Mouse (Mus musculus) left cerebral cortex, postnatal 36 days (tissue): ENCODE measurements at regions not wholly inside any gene's neighbourhood (a gene's known extent, or its start where the extent isn't known, plus 50 kb on each side); places are given as distances from the start of the nearest gene placed in this dataset.

Experiments
- DNase-seq, 2 experiments: peaks; one replicate each; pipeline ENCODE4 v3.0.0; 2021 to 2022; ENCODE audit warnings: low spot score in 2 of 2, mixed read lengths in 1 of 2
- intact Hi-C: fragments of 180-260 bp; cut with DNase I; formaldehyde crosslinking; loops from one replicate; pipeline ENCODE4 v1.15.1; 2025

DNA sequence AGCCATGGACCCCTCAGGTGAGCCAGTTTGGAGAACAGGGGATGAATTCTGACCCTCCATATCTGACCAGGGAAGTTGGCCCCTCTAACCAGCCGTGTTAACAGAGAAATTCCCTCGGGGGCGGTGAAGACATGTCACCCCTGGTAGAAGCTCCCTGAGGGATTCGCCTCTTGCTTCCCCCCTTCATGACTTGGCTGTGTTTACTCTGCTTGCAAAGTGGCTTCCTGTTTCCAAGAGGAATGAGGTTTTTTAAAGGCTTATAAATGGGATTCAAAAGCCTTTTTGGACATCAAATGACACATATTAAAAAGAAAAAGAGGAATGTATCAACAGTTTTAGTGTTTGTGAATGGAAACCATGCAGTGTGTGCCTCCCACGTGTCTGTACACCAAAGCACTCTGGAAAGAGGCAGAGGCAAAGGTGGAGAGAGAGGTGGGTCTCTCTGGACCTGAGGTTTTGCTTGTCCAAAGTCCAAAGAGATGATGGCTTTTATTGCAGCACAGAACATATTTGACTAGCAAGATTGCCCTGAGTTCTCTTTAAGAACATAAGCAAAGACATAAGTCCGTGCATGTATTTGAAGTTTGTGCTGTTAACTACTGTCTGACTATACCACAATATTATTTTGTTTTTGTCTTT, 308.9 kb upstream of the Tbx3 start:
- intact Hi-C loops = no loop called here
- DNase-seq = no peak

DNA sequence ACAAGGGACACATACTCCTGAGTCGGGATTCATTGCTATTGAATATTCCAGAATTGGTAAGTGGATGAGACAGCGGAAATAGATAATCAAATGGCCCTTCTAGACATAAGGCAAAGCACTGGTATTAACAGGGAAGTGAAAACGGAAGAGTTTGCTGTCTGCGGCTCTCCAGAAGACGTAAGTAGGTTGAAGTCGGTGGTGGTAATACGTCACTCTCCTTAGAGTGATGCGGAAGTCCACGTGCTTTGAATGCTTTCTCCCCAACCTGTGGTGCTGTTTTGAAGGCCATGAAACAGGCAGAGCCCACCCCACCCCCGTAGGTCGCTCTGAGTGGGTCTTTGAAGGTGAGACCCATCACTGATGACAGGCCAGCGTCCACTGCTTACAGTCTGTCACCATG, 308.0 kb upstream of the Tbx3 start:
- no peak for DNase-seq
- intact Hi-C loops = no loop called here

DNA sequence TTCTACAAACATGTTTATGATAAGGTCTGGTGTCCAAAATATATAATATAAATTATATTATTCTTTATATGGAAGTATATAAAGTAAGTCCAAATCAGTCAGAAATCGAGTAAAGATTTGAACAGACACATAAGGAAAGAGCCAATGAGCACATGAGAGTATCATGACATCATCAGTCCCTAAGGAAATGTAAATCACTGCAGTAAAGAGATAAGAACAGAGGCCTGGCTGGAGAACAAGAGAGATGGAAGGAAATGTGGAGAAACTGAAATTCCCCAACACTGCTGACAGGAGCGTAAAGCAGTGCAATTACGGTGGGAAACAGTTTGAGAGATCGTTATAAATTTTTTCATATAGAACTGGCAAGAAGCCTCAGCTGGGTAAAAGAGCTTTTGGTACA, 306.2 kb upstream of the Tbx3 start:
- no peak for DNase-seq
- intact Hi-C loops = no loop called here

DNA sequence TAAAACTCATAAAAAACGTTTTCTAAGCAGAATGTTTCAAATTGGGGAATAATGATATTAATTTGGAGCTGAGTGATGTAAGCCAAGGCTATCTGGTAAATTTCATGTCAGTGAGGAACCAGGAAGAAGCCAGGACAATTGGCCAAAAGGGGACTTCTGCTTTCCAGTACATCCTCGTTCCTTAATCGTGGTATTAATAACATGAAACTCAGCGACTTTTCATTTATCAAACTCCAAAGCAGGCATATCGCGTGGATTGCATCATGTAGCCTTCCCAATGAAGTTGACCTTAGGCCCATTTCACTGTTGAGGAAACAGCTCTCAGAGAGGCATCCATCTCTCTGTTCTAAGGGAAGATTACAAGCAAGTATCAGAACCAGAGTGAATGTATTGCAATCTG, 305.3 kb upstream of the Tbx3 start:
- intact Hi-C loops = no loop called here
- no peak for DNase-seq

GRCm38 (mm10) chr5:119366296-119366695, 304.2 kb upstream of the Tbx3 start:
- DNase-seq = no peak
- intact Hi-C loops = no loop called here

GRCm38 (mm10) chr5:119370481-119370880, 300.0 kb upstream of the Tbx3 start:
- intact Hi-C loops = no loop called here
- DNase-seq = no peak

DNA sequence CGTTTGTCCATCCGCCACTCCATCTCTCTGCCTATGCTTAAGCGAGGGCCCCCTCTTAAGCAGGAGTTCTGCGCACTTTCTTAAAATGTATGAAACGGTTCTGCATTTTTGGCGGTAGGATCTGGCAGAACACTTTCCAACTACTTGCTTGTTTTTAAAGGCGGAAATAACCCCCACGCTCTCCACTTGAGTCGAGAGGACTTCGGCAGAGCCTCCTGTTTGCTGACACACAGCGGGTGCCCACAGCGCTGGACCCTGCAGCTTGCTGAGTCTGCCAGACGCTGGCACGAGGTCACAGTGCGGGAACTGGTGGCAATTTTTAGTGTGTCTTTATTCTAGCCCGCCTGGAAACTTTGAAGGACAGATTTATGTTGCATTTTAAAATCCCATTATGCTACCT, 299.5 kb upstream of the Tbx3 start:
- intact Hi-C loops = no loop called here
- DNase-seq = no peak

GRCm38 (mm10) chr5:119373774-119374700, 296.4 kb upstream of the Tbx3 start:
- intact Hi-C loops = no loop called here
- no peak for DNase-seq

- intact Hi-C loops = no loop called here
These were observed 295.6 kb upstream of the Tbx3 start for GRCm38 (mm10) chr5:119374861-119375260.

DNA sequence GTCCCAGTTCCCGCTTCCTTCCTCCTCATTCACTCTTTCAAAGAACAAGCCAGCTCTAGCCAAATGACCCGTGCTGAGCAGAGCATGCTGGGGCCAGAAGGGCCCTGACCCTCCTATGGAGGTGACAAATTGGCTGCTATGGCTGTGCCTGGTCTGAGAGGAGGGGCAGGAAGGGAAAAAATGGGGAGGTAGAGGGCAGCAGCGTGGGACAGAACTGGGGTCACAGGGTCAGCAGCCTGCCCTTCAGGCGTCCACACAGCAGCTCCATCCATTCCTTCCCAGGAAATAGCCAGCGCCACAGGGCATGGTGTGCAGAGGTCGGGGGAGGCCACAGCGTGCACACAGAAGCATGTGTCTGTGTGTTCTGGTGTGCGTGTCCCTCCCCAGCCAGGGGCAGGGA, 292.2 kb upstream of the Tbx3 start:
- DNase-seq = no peak
- intact Hi-C loops = no loop called here

More at GRCm38 (mm10) chr5:119374861-119375260, 295.6 kb upstream of the Tbx3 start:
- DNase-seq = no peak

DNA sequence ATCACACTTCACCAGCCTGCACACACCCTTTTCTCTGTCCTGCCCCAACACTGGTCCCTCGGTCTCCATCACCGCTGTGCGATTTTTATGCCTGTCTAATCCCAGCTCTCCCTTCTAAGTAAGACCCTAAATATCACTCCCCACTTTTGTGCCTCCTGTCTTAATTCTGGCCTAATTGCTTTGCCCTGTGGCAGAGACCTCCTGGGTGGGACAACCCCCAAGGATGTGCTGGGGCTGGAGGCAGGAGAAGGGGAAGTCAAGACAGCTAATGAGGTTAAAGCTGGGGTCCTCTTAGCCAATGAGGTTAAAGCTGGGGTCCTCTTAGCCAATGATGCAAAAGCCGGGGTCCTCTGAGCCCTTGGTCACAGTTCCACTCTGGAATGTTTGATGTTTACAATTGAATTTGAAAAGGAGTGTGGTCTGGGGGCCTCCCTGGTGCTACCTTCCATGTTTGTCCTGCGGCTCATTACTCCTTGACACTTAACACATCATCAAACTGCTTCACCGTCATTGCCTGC, 290.5 kb upstream of the Tbx3 start:
- intact Hi-C loops = no loop called here
- DNase-seq = no peak

GRCm38 (mm10) chr5:119381495-119381894, 289.0 kb upstream of the Tbx3 start:
- intact Hi-C loops = no loop called here

GRCm38 (mm10) chr5:119385506-119385905, 285.0 kb upstream of the Tbx3 start:
- intact Hi-C loops = no loop called here
- DNase-seq = no peak

More at GRCm38 (mm10) chr5:119381495-119381894, 289.0 kb upstream of the Tbx3 start:
- no peak for DNase-seq

- intact Hi-C loops = no loop called here
- no peak for DNase-seq
These were observed 283.6 kb upstream of the Tbx3 start for GRCm38 (mm10) chr5:119386821-119387220.

- intact Hi-C loops = no loop called here
- no peak for DNase-seq
These were observed 283.2 kb upstream of the Tbx3 start for GRCm38 (mm10) chr5:119387261-119387660.

DNA sequence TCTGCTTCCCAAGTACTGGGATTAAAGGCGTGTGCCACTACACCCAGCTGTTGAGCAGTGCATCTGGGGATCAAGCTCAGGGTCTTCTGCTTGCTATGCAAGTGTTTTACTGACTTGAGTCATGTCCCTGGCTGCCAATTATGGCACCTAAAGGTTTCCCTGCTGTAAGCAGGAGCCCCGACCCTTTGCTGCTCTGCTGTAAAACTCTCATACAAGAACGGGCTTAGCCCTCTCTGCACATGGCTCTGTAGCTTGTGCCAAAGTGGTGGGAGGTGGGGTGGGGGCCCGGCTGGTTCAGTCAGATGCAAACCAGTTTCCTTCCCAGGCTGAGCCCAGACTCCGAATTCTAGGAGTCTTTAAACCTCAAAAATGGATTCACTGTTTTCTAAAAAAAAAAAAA, 281.6 kb upstream of the Tbx3 start:
- no peak for DNase-seq
- intact Hi-C loops = no loop called here

- intact Hi-C loops = no loop called here
- peak in 1 of 2 experiments; percentile 18 for DNase-seq
These were observed 281.1 kb upstream of the Tbx3 start for GRCm38 (mm10) chr5:119389384-119389783.

DNA sequence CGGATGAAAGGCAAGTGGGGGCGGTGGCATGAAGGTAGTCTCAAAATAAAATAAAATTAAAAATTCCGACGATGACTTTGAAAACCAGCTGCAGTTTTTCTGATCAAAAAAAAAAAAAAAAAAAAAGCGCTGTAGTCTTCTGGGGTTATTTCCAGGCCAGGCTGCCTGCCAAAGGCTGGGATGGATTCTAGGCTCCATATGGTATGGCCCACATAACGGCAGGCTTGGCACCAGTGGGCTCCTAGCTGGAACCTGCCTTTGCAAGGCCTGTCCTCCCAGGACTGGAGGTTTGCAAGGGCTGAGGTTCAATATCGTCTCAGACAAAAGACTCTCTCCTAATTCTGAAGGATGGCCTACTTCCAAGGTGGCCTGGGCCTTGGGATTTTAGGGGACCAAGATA, 280.6 kb upstream of the Tbx3 start:
- DNase-seq = peak; percentile 41 to 70
- intact Hi-C loops = no loop called here

- peak in 1 of 2 experiments; percentile 17 for DNase-seq
- intact Hi-C loops = no loop called here
These were observed 272.0 kb upstream of the Tbx3 start for GRCm38 (mm10) chr5:119398475-119398874.

GRCm38 (mm10) chr5:119400223-119400935, 270.1 kb upstream of the Tbx3 start:
- intact Hi-C loops = no loop called here
- no peak for DNase-seq
